Mouse (Mus musculus) lung, postnatal 0 days (tissue): Measurements from ENCODE around the gene Gm5965.

ENCODE experiments used
- CTCF ChIP-seq: IDR thresholded peaks from 2 replicates; pipeline ENCODE4 v1.5.1; 2016; ENCODE audit warnings: antibody characterized with exemption, mild to moderate bottlenecking
- EP300 ChIP-seq: IDR thresholded peaks from 2 replicates; pipeline ENCODE4 v1.6.1; 2016; ENCODE audit warnings: antibody characterized with exemption, mild to moderate bottlenecking, control low read depth

DNA sequence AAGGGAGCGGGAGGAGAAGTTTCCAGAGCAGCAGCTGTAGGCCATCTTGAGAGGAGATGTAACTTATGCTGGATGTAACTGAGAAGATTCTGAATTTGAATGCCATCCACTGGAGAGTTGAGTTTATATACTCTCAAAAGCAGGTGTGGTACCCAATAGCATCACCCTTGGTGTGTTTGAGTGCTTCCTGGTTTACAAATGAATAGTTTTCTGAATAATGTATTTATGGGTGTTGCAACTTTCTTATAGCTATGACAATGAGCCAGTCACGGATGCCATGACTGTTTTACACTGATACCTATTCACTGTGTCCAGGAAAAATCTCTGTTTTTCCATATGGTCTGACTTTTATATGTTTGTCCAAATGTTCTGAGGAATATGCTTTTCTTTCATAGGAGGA lies 3.6 kb upstream of the Gm5965 start, which contains the start of gene 2310057N15Rik:
- no peak for TF ChIP-seq CTCF
- TF ChIP-seq EP300 = no peak
